Mouse (Mus musculus) stomach, embryonic 14.5 days (tissue): ENCODE data around the gene Il12rb1. TPM values are rescaled to one million over a fixed set of nuclear protein-coding genes. Genes with fewer than 3 reads are reported as not detected.

ENCODE experiments used
- ATAC-seq: fragments of 200-750 bp; cut with Nextera tagmentation; 2 replicates; pipeline ENCODE4 v1.8.0; 2017; ENCODE audit warnings: low read depth, moderate TSS enrichment; ENCODE audit not compliant: insufficient number of reproducible peaks, insufficient read depth, low FRiP score
- H3K27ac ChIP-seq: fragments of 300-500 bp; sonication (generic); 2 replicates; pipeline ENCODE4 v1.5.1; 2014; ENCODE audit warnings: mild to moderate bottlenecking, low read length, moderate library complexity, mixed read lengths
- H3K27me3 ChIP-seq: fragments of 300-500 bp; sonication (generic); 2 replicates; pipeline ENCODE4 v1.6.1; 2014; ENCODE audit warnings: low read length, control low read depth, mixed read lengths; ENCODE audit not compliant: control insufficient read depth, insufficient read depth
- H3K36me3 ChIP-seq: fragments of 300-500 bp; sonication (generic); 2 replicates; pipeline ENCODE4 v1.6.1; 2014; ENCODE audit warnings: mild to moderate bottlenecking, control low read depth, low read length, moderate library complexity, mixed read lengths; ENCODE audit not compliant: control insufficient read depth, insufficient read depth
- H3K4me1 ChIP-seq: fragments of 300-500 bp; sonication (generic); 2 replicates; pipeline ENCODE4 v1.6.1; 2014; ENCODE audit warnings: low read length, control low read depth, mixed read lengths; ENCODE audit not compliant: control insufficient read depth, insufficient read depth
- H3K4me2 ChIP-seq: fragments of 300-500 bp; sonication (generic); replicated peaks from 2 replicates; pipeline ENCODE4 v1.6.1; 2014; ENCODE audit warnings: low read depth, low read length, control low read depth
- H3K4me3 ChIP-seq: fragments of 300-500 bp; sonication (generic); 2 replicates; pipeline ENCODE4 v1.5.1; 2014; ENCODE audit warnings: low read depth, low read length, control low read depth
- H3K9ac ChIP-seq: fragments of 300-500 bp; sonication (generic); replicated peaks from 2 replicates; pipeline ENCODE4 v1.6.1; 2014; ENCODE audit warnings: low read depth, mild to moderate bottlenecking, control low read depth, low read length, moderate library complexity, mixed read lengths
- H3K9me3 ChIP-seq: fragments of 300-500 bp; sonication (generic); 2 replicates; pipeline ENCODE4 v1.6.1; 2016; ENCODE audit warnings: low read depth, low read length, control low read depth; ENCODE audit not compliant: control insufficient read depth
- WGBS: fragments of 180-500 bp; shearing (Covaris S2); extraction: QIAGEN DNeasy Blood & Tissue Kit; methylation state at CpG from one replicate; pipeline ENCODE4 v1.1.7; 2014; 5-methylcytosine and 5-hydroxymethylcytosine counted together
- microRNA-seq: library from miRNA; unstranded; fragments of <30 nt; microRNA quantifications from one replicate; pipeline ENCODE4, GENCODE M21; 2016
- polyA plus RNA-seq: library from polyadenylated mRNA; unstranded; fragments of >200 nt; fragmentation: Nextera tagmentation; extraction: Ambion mirVana; gene quantifications from 2 replicates; pipeline ENCODE4 v1.2.1, GENCODE M21; 2014

The Il12rb1 gene
- polyA plus RNA-seq, 1 experiment from 2014 or later = not detected

- peak overlapping the region; percentile 36 for H3K4me2 ChIP-seq
- H3K9ac ChIP-seq = 0 out of 2 replicates have a peak overlapping the region, but pooled peaks have one; percentile 18
- 0 out of 2 replicates have a peak overlapping the region, but pooled peaks have one; percentile 16 for H3K4me3 ChIP-seq
- no peaks in the 10 kb centered on the region for H3K27me3 ChIP-seq
- WGBS = 21% methylated on average over 40 of the region's 40 CpGs
- peaks cover 35% of the 10 kb centered on the region for H3K4me1 ChIP-seq
- no peak for ATAC-seq
- H3K36me3 ChIP-seq = 0 out of 2 replicates have a peak, but pooled peaks cover 2% of the 10 kb centered on the region
- H3K27ac ChIP-seq = 0 out of 2 replicates have a peak overlapping the region, but pooled peaks have one; percentile 30
- H3K9me3 ChIP-seq = no peaks in the 10 kb centered on the region
Observed at GRCm38 (mm10) chr8:70868559-70869198, 60.4 kb downstream of the Il12rb1 start.

GRCm38 (mm10) chr8:70869199-70869571 lies 60.9 kb downstream of the Il12rb1 start:
- Histone ChIP-seq H3K4me3 (0 out of 2 replicates have a peak overlapping the region, but pooled peaks have one; percentile 16), H3K27me3 (no peaks in the 10 kb centered on the region), H3K36me3 (0 out of 2 replicates have a peak, but pooled peaks cover 2% of the 10 kb centered on the region), H3K4me2 (peak overlapping the region; percentile 36; the same call in 1 of the 2 replicates), H3K9ac (no peak overlapping the region), H3K27ac (no peak overlapping the region), H3K4me1 (peaks cover 32% of the 10 kb centered on the region), H3K9me3 (no peaks in the 10 kb centered on the region)
- WGBS = 39% methylated on average over 5 of the region's 5 CpGs
- no peak for ATAC-seq

- Histone ChIP-seq H3K36me3 (0 out of 2 replicates have a peak, but pooled peaks cover 2% of the 10 kb centered on the region), H3K27me3 (no peaks in the 10 kb centered on the region), H3K27ac (no peak overlapping the region), H3K4me3 (no peak overlapping the region), H3K9me3 (no peaks in the 10 kb centered on the region), H3K9ac (no peak overlapping the region), H3K4me1 (peaks cover 28% of the 10 kb centered on the region), H3K4me2 (no peak overlapping the region)
- WGBS = 51% methylated on average over 16 of the region's 16 CpGs
- 0 out of 2 replicates have a peak, but pooled peaks have one; percentile 11 for ATAC-seq
Observed at GRCm38 (mm10) chr8:70869601-70870041, 61.4 kb downstream of the Il12rb1 start.

Small RNA genes within 50 kb of the gene (microRNA-seq; reads per million reads assigned to microRNA genes)
- gene Mir7240 = 1.0 reads per million

Other genes starting within 250 kb of the Il12rb1 start
- 81.3 and 82.4 TPM in 2 replicates for gene Isyna1, start 214.1 kb upstream of the Il12rb1 start, polyA plus RNA-seq
- gene Ssbp4, start 199.6 kb upstream of the Il12rb1 start, polyA plus RNA-seq = 121 and 122 TPM in 2 replicates
- gene Lrrc25, start 192.3 kb upstream of the Il12rb1 start, polyA plus RNA-seq = 1.9 and 2.9 TPM in 2 replicates
- 0.17 and 0.24 TPM in 2 replicates for gene Gdf15, start 176.0 kb upstream of the Il12rb1 start, polyA plus RNA-seq
- gene Pgpep1, start 148.1 kb upstream of the Il12rb1 start, polyA plus RNA-seq = 67.7 and 70.8 TPM in 2 replicates
- gene Lsm4, start 135.2 kb upstream of the Il12rb1 start, polyA plus RNA-seq = 234 and 244 TPM in 2 replicates
- gene Jund, start 109.5 kb upstream of the Il12rb1 start, polyA plus RNA-seq = 78.9 and 105 TPM in 2 replicates
- 0.06 and 0.10 TPM in 2 replicates for gene Iqcn, start 105.0 kb upstream of the Il12rb1 start, polyA plus RNA-seq
- gene Gm3336, start 89.9 kb upstream of the Il12rb1 start, polyA plus RNA-seq = 0.51 and 0.63 TPM in 2 replicates
- gene Pde4c, start 84.7 kb upstream of the Il12rb1 start, polyA plus RNA-seq = 0.29 and 0.32 TPM in 2 replicates
- gene Rab3a, start 53.8 kb upstream of the Il12rb1 start, polyA plus RNA-seq = 27.0 and 28.7 TPM in 2 replicates
- 42.8 and 43.1 TPM in 2 replicates for gene Mpv17l2, start 47.5 kb upstream of the Il12rb1 start, polyA plus RNA-seq
- gene Pik3r2, start 31.7 kb upstream of the Il12rb1 start, polyA plus RNA-seq = 44.5 and 45.1 TPM in 2 replicates
- gene Mast3, start 3.4 kb upstream of the Il12rb1 start, polyA plus RNA-seq = 10.7 and 13.2 TPM in 2 replicates
- 5.8 and 8.7 TPM in 2 replicates for gene Arrdc2, start 31.3 kb downstream of the Il12rb1 start, polyA plus RNA-seq
- gene Kcnn1, start 54.8 kb downstream of the Il12rb1 start, polyA plus RNA-seq = 1.6 and 2.1 TPM in 2 replicates
- gene Ccdc124, start 65.5 kb downstream of the Il12rb1 start, polyA plus RNA-seq = 92.1 and 102 TPM in 2 replicates
- 4.2 and 4.8 TPM in 2 replicates for gene Slc5a5, start 84.3 kb downstream of the Il12rb1 start, polyA plus RNA-seq
- gene Rpl18a, start 89.0 kb downstream of the Il12rb1 start, polyA plus RNA-seq = 5,566 and 6,204 TPM in 2 replicates
- 41.5 and 42.0 TPM in 2 replicates for gene Map1s, start 97.5 kb downstream of the Il12rb1 start, polyA plus RNA-seq